Mouse (Mus musculus) liver, postnatal 0 days (tissue): ENCODE measurements at regions not wholly inside any gene's neighbourhood (a gene's known extent, or its start where the extent isn't known, plus 50 kb on each side); places are given as distances from the start of the nearest gene placed in this dataset.

ENCODE experiments used
- CTCF ChIP-seq: sonication (generic); IDR thresholded peaks from 2 replicates; pipeline ENCODE4 v1.5.1; 2016; ENCODE audit warnings: antibody characterized with exemption, low read depth
- EP300 ChIP-seq: IDR thresholded peaks from 2 replicates; pipeline ENCODE4 v1.6.1; 2016; ENCODE audit warnings: antibody characterized with exemption, low read depth, mild to moderate bottlenecking

- TF ChIP-seq CTCF (no peak), EP300 (no peak)
Measured at GRCm38 (mm10) chr7:110701681-110702413, 66.2 kb upstream of the Ampd3 start.
